Mouse (Mus musculus): Measurements from ENCODE around the gene Vps29. TPM values are rescaled to one million over a fixed set of nuclear protein-coding genes. Genes with fewer than 3 reads are reported as not detected.
"Not testable (repeated sequence)": the region's sequence is repeated elsewhere in the genome, so short reads cannot be mapped to it uniquely, and the experiment has no call there.

Vps29 gene
- polyA plus RNA-seq, 1 experiment = 105 TPM

GRCm38 (mm10) chr5:122312346-122312745 lies 41.8 kb upstream of the Vps29 start:
- Histone ChIP-seq H3K4me1 (ENCODE audit: control insufficient read depth, insufficient read depth, low read length) (peaks cover 3% of the 10 kb centered on the region), H3K36me3 (ENCODE audit: control insufficient read depth, insufficient read depth, low read length, poor library complexity, severe bottlenecking) (no peaks in the 10 kb centered on the region), H3K9me3 (replicated peaks; ENCODE audit: control insufficient read depth, insufficient read depth, low read length, poor library complexity, severe bottlenecking) (no peaks in the 10 kb centered on the region), H3K9ac (ENCODE audit: low read depth, poor library complexity, severe bottlenecking) (no peak overlapping the region), H3K27ac (ENCODE audit: insufficient read depth, low read length) (no peak overlapping the region), H3K27me3 (ENCODE audit: control insufficient read depth, insufficient read depth, low read length, poor library complexity, severe bottlenecking) (no peaks in the 10 kb centered on the region), H3K4me3 (ENCODE audit: low read depth, low read length) (no peak overlapping the region)
- TF ChIP-seq EP300 (IDR thresholded peaks at IDR 0.05; ENCODE audit: insufficient read depth, low read depth, low read length) (no peak), CTCF (IDR thresholded peaks at IDR 0.05; ENCODE audit: low read depth, low read length) (no peak)

DNA sequence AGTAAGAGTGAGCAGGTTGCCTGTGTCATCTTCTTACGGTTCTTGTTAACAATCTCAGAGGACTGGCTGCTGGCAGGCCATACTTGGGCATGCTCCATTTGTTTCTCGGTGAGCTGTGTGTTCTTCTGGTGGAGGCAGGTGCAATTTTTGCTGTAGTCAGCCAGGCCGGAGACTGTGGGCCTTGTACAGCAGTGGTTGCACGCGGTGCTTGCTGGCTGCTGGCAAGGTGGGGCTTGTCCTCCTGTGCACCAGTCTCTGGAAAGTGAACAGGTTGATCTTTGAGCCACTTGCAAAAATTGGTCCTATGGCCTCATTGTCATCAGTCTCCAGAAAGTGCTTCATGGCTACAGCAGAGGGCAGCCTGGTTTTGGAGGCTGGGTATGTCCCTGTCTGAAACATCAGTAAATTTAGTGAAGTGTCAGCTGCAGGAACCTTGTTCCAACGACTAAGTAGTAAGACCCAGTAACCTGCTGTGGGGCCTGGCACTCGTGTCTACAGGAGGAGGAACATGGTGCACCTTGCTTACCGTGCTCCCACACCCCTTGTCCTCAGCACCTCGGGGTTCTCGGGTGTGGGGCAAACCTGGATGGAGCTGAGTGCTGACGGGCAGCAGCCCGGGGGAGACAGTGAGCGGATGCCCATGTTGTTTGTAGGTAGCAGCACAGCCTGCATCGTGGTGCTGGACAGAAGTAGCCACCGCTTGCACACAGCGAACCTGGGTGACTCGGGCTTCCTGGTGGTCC lies 41.1 kb upstream of the Vps29 start:
- H3K27ac ChIP-seq (ENCODE audit: insufficient read depth, low read length) = no peak overlapping the region
- H3K27me3 ChIP-seq (ENCODE audit: control insufficient read depth, insufficient read depth, low read length, poor library complexity, severe bottlenecking) = no peaks in the 10 kb centered on the region
- no peak for TF ChIP-seq POLR2A (IDR thresholded peaks at IDR 0.05; ENCODE audit: insufficient read depth, low read length)
- no peak for TF ChIP-seq EP300 (IDR thresholded peaks at IDR 0.05; ENCODE audit: insufficient read depth, low read depth, low read length)
- no peak for TF ChIP-seq CTCF (IDR thresholded peaks at IDR 0.05; ENCODE audit: low read depth, low read length)
- no peak overlapping the region for H3K9ac ChIP-seq (ENCODE audit: low read depth, poor library complexity, severe bottlenecking)
- H3K9me3 ChIP-seq (replicated peaks; ENCODE audit: control insufficient read depth, insufficient read depth, low read length, poor library complexity, severe bottlenecking) = no peaks in the 10 kb centered on the region
- H3K36me3 ChIP-seq (ENCODE audit: control insufficient read depth, insufficient read depth, low read length, poor library complexity, severe bottlenecking) = no peaks in the 10 kb centered on the region
- peaks cover 6% of the 10 kb centered on the region for H3K4me1 ChIP-seq (ENCODE audit: control insufficient read depth, insufficient read depth, low read length)
- no peak overlapping the region for H3K4me3 ChIP-seq (ENCODE audit: low read depth, low read length)

GRCm38 (mm10) chr5:122314966-122315667 lies 39.1 kb upstream of the Vps29 start:
- H3K36me3 ChIP-seq (ENCODE audit: control insufficient read depth, insufficient read depth, low read length, poor library complexity, severe bottlenecking) = no peaks in the 10 kb centered on the region
- no peak overlapping the region for H3K27ac ChIP-seq (ENCODE audit: insufficient read depth, low read length)
- H3K9me3 ChIP-seq (replicated peaks; ENCODE audit: control insufficient read depth, insufficient read depth, low read length, poor library complexity, severe bottlenecking) = no peaks in the 10 kb centered on the region
- H3K9ac ChIP-seq (ENCODE audit: low read depth, poor library complexity, severe bottlenecking) = no peak overlapping the region
- no peak overlapping the region for H3K4me3 ChIP-seq (ENCODE audit: low read depth, low read length)
- TF ChIP-seq POLR2A (IDR thresholded peaks at IDR 0.05; ENCODE audit: insufficient read depth, low read length) = no peak
- TF ChIP-seq CTCF (IDR thresholded peaks at IDR 0.05; ENCODE audit: low read depth, low read length) = no peak
- no peak for TF ChIP-seq EP300 (IDR thresholded peaks at IDR 0.05; ENCODE audit: insufficient read depth, low read depth, low read length)
- no peaks in the 10 kb centered on the region for H3K27me3 ChIP-seq (ENCODE audit: control insufficient read depth, insufficient read depth, low read length, poor library complexity, severe bottlenecking)
- H3K4me1 ChIP-seq (ENCODE audit: control insufficient read depth, insufficient read depth, low read length) = peaks cover 6% of the 10 kb centered on the region

GRCm38 (mm10) chr5:122317329-122318045 lies 36.7 kb upstream of the Vps29 start:
- Histone ChIP-seq H3K9ac (ENCODE audit: low read depth, poor library complexity, severe bottlenecking) (no peak overlapping the region), H3K36me3 (ENCODE audit: control insufficient read depth, insufficient read depth, low read length, poor library complexity, severe bottlenecking) (0 out of 2 replicates have a peak, but pooled peaks cover under 1% of the 10 kb centered on the region), H3K27me3 (ENCODE audit: control insufficient read depth, insufficient read depth, low read length, poor library complexity, severe bottlenecking) (no peaks in the 10 kb centered on the region), H3K9me3 (replicated peaks; ENCODE audit: control insufficient read depth, insufficient read depth, low read length, poor library complexity, severe bottlenecking) (no peaks in the 10 kb centered on the region), H3K4me1 (ENCODE audit: control insufficient read depth, insufficient read depth, low read length) (peaks cover 6% of the 10 kb centered on the region), H3K27ac (ENCODE audit: insufficient read depth, low read length) (peak overlapping the region; percentile 90; the same call in 1 of the 2 replicates), H3K4me3 (ENCODE audit: low read depth, low read length) (no peak overlapping the region)
- TF ChIP-seq EP300 (IDR thresholded peaks at IDR 0.05; ENCODE audit: insufficient read depth, low read depth, low read length) (no peak), POLR2A (IDR thresholded peaks at IDR 0.05; ENCODE audit: insufficient read depth, low read length) (no peak), CTCF (IDR thresholded peaks at IDR 0.05; ENCODE audit: low read depth, low read length) (no peak)

DNA sequence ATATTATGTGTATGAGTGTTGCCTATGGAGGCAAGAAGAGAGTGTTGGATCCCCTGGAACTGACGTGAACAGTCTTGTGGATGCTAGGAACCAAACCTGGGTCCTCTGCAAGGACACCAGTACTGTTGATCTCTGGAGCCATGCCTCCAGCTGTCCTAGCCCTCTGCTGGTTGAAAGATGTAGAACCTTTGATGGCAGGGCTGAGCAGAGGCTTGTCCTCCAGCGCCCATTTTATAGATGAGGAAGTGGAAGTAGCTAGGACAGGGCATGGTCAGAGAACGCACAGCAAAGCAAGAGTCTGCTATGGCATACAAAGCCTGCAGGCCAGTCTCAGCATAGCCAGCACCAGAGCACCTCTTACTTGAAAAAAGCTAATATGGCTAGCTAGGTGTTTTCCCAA lies 36.1 kb upstream of the Vps29 start:
- H3K4me1 ChIP-seq (ENCODE audit: control insufficient read depth, insufficient read depth, low read length) = peaks cover 6% of the 10 kb centered on the region
- H3K4me3 ChIP-seq (ENCODE audit: low read depth, low read length) = no peak overlapping the region
- TF ChIP-seq POLR2A (IDR thresholded peaks at IDR 0.05; ENCODE audit: insufficient read depth, low read length) (no peak), CTCF (IDR thresholded peaks at IDR 0.05; ENCODE audit: low read depth, low read length) (peak; percentile 38)
- no peak overlapping the region for H3K9ac ChIP-seq (ENCODE audit: low read depth, poor library complexity, severe bottlenecking)
- H3K9me3 ChIP-seq (replicated peaks; ENCODE audit: control insufficient read depth, insufficient read depth, low read length, poor library complexity, severe bottlenecking) = no peaks in the 10 kb centered on the region
- 0 out of 2 replicates have a peak, but pooled peaks cover 4% of the 10 kb centered on the region for H3K36me3 ChIP-seq (ENCODE audit: control insufficient read depth, insufficient read depth, low read length, poor library complexity, severe bottlenecking)
- peak overlapping the region; percentile 90 for H3K27ac ChIP-seq (ENCODE audit: insufficient read depth, low read length)
- no peaks in the 10 kb centered on the region for H3K27me3 ChIP-seq (ENCODE audit: control insufficient read depth, insufficient read depth, low read length, poor library complexity, severe bottlenecking)

- H3K36me3 ChIP-seq (ENCODE audit: control insufficient read depth, insufficient read depth, low read length, poor library complexity, severe bottlenecking); H3K4me1 ChIP-seq (ENCODE audit: control insufficient read depth, insufficient read depth, low read length); H3K4me3 ChIP-seq (ENCODE audit: low read depth, low read length); H3K9ac ChIP-seq (ENCODE audit: low read depth, poor library complexity, severe bottlenecking); H3K27me3 ChIP-seq (ENCODE audit: control insufficient read depth, insufficient read depth, low read length, poor library complexity, severe bottlenecking); H3K9me3 ChIP-seq (replicated peaks; ENCODE audit: control insufficient read depth, insufficient read depth, low read length, poor library complexity, severe bottlenecking): not testable (repeated sequence)
- H3K27ac ChIP-seq (ENCODE audit: insufficient read depth, low read length) = peak overlapping the region; percentile 90
Observed at GRCm38 (mm10) chr5:122318976-122319375, 35.2 kb upstream of the Vps29 start.

Measured in ES-Bruce4 (cell line).